Mouse (Mus musculus) neural tube, embryonic 13.5 days (tissue): ENCODE results near the gene H6pd. TPM values are rescaled to one million over a fixed set of nuclear protein-coding genes. Genes with fewer than 3 reads are reported as not detected.

ENCODE experiments used
- ATAC-seq: fragments of 200-750 bp; cut with Nextera tagmentation; 2 replicates; pipeline ENCODE4 v1.8.0; 2017; ENCODE audit warnings: low read depth, mild to moderate bottlenecking, moderate TSS enrichment, moderate library complexity
- H3K27ac ChIP-seq: fragments of 300-500 bp; sonication (generic); replicated peaks from 2 replicates; pipeline ENCODE4 v1.5.1; 2015; ENCODE audit warnings: moderate library complexity, mild to moderate bottlenecking, inconsistent platforms
- H3K27me3 ChIP-seq: fragments of 300-500 bp; sonication (generic); 2 replicates; pipeline ENCODE4 v1.6.1; 2015; ENCODE audit warnings: mild to moderate bottlenecking, inconsistent platforms
- H3K36me3 ChIP-seq: fragments of 300-500 bp; sonication (generic); 2 replicates; pipeline ENCODE4 v1.6.1; 2015; ENCODE audit warnings: mild to moderate bottlenecking, inconsistent platforms
- H3K4me1 ChIP-seq: fragments of 300-500 bp; sonication (generic); replicated peaks from 2 replicates; pipeline ENCODE4 v1.6.1; 2015; ENCODE audit warnings: inconsistent platforms
- H3K4me2 ChIP-seq: fragments of 300-500 bp; sonication (generic); 2 replicates; pipeline ENCODE4 v1.6.1; 2015; ENCODE audit warnings: inconsistent platforms, mild to moderate bottlenecking, moderate library complexity
- H3K4me3 ChIP-seq: fragments of 300-500 bp; sonication (generic); 2 replicates; pipeline ENCODE4 v1.5.1; 2015; ENCODE audit warnings: mild to moderate bottlenecking, inconsistent platforms
- H3K9ac ChIP-seq: fragments of 300-500 bp; sonication (generic); 2 replicates; pipeline ENCODE4 v1.6.1; 2015; ENCODE audit warnings: moderate library complexity, mild to moderate bottlenecking, inconsistent platforms
- H3K9me3 ChIP-seq: fragments of 300-500 bp; sonication (generic); 2 replicates; pipeline ENCODE4 v1.6.1; 2016; ENCODE audit warnings: inconsistent platforms
- WGBS: fragments of 180-500 bp; shearing (Covaris S2); methylation state at CpG from one replicate; pipeline ENCODE4 v1.1.7; 2015; 5-methylcytosine and 5-hydroxymethylcytosine counted together
- polyA plus RNA-seq: library from polyadenylated mRNA; unstranded; fragments of >200 nt; fragmentation: Nextera tagmentation; extraction: Ambion mirVana; gene quantifications from 2 replicates; pipeline ENCODE4 v1.2.1, GENCODE M21; 2015

Gene H6pd
- polyA plus RNA-seq, 1 experiment from 2014 or later = 3.5 TPM

GRCm38 (mm10) chr4:149945194-149945593, 63.6 kb downstream of the H6pd start:
- peak; percentile 70; the same call in 1 of the 2 replicates for ATAC-seq
- Histone ChIP-seq H3K9ac (no peak overlapping the region), H3K9me3 (no peaks in the 10 kb centered on the region), H3K27ac (0 out of 2 replicates have a peak overlapping the region, but pooled peaks have one; percentile 28), H3K4me3 (no peak overlapping the region), H3K4me1 (peaks cover 72% of the 10 kb centered on the region), H3K4me2 (peak overlapping the region; percentile 11; the same call in 1 of the 2 replicates), H3K36me3 (no peaks in the 10 kb centered on the region), H3K27me3 (no peaks in the 10 kb centered on the region)
- 16% methylated on average over 9 of the region's 9 CpGs for WGBS

- Histone ChIP-seq H3K4me3 (no peak overlapping the region), H3K4me2 (no peak overlapping the region), H3K36me3 (no peaks in the 10 kb centered on the region), H3K9me3 (no peaks in the 10 kb centered on the region), H3K27me3 (no peaks in the 10 kb centered on the region), H3K9ac (no peak overlapping the region), H3K27ac (no peak overlapping the region), H3K4me1 (peaks cover 65% of the 10 kb centered on the region)
- no peak for ATAC-seq
- WGBS = 15% methylated on average over 12 of the region's 12 CpGs
Observed at GRCm38 (mm10) chr4:149944214-149944613, 64.6 kb downstream of the H6pd start.

GRCm38 (mm10) chr4:149942831-149943741, 65.7 kb downstream of the H6pd start:
- Histone ChIP-seq H3K27ac (no peak overlapping the region), H3K4me1 (peaks cover 61% of the 10 kb centered on the region), H3K4me3 (no peak overlapping the region), H3K9ac (0 out of 2 replicates have a peak overlapping the region, but pooled peaks have one; percentile 34), H3K36me3 (no peaks in the 10 kb centered on the region), H3K27me3 (no peaks in the 10 kb centered on the region), H3K9me3 (no peaks in the 10 kb centered on the region), H3K4me2 (no peak overlapping the region)
- ATAC-seq = no peak
- WGBS = 50% methylated on average over 10 of the region's 10 CpGs

- Histone ChIP-seq H3K4me1 (peaks cover 68% of the 10 kb centered on the region), H3K36me3 (no peaks in the 10 kb centered on the region), H3K9me3 (no peaks in the 10 kb centered on the region), H3K27me3 (no peaks in the 10 kb centered on the region), H3K4me3 (no peak overlapping the region), H3K9ac (no peak overlapping the region), H3K4me2 (no peak overlapping the region), H3K27ac (no peak overlapping the region)
- ATAC-seq = no peak
- 81% methylated on average over 18 of the region's 18 CpGs for WGBS
Observed at GRCm38 (mm10) chr4:149941067-149941755, 67.6 kb downstream of the H6pd start.

GRCm38 (mm10) chr4:149938701-149939100, 70.1 kb downstream of the H6pd start:
- ATAC-seq = no peak

GRCm38 (mm10) chr4:149936921-149937320, 71.9 kb downstream of the H6pd start:
- H3K27ac ChIP-seq = no peak overlapping the region; the same call in 1 of the 2 replicates
- H3K9me3 ChIP-seq = no peaks in the 10 kb centered on the region
- H3K36me3 ChIP-seq = no peaks in the 10 kb centered on the region
- H3K4me2 ChIP-seq = no peak overlapping the region
- no peak for ATAC-seq
- no peaks in the 10 kb centered on the region for H3K27me3 ChIP-seq
- WGBS = 44% methylated on average over 5 of the region's 5 CpGs
- no peak overlapping the region for H3K4me3 ChIP-seq
- H3K4me1 ChIP-seq = peaks cover 25% of the 10 kb centered on the region
- no peak overlapping the region for H3K9ac ChIP-seq

More at GRCm38 (mm10) chr4:149938701-149939100, 70.1 kb downstream of the H6pd start:
- H3K4me3 ChIP-seq = no peak overlapping the region
- H3K36me3 ChIP-seq = no peaks in the 10 kb centered on the region
- no peak overlapping the region for H3K27ac ChIP-seq
- no peak overlapping the region for H3K9ac ChIP-seq
- H3K4me2 ChIP-seq = no peak overlapping the region
- H3K9me3 ChIP-seq = no peaks in the 10 kb centered on the region
- no peaks in the 10 kb centered on the region for H3K27me3 ChIP-seq
- 70% methylated on average over 8 of the region's 8 CpGs for WGBS
- H3K4me1 ChIP-seq = peaks cover 42% of the 10 kb centered on the region

GRCm38 (mm10) chr4:149935470-149935869, 73.4 kb downstream of the H6pd start:
- Histone ChIP-seq H3K4me3 (no peak overlapping the region), H3K4me1 (peaks cover 26% of the 10 kb centered on the region), H3K27me3 (no peaks in the 10 kb centered on the region), H3K4me2 (no peak overlapping the region), H3K9me3 (no peaks in the 10 kb centered on the region), H3K9ac (no peak overlapping the region), H3K27ac (no peak overlapping the region), H3K36me3 (no peaks in the 10 kb centered on the region)
- ATAC-seq = no peak
- 87% methylated on average over 6 of the region's 6 CpGs for WGBS

GRCm38 (mm10) chr4:149933519-149934245, 75.1 kb downstream of the H6pd start:
- Histone ChIP-seq H3K9ac (no peak overlapping the region), H3K4me2 (no peak overlapping the region), H3K4me1 (peaks cover 19% of the 10 kb centered on the region), H3K27ac (no peak overlapping the region), H3K4me3 (no peak overlapping the region), H3K9me3 (no peaks in the 10 kb centered on the region), H3K27me3 (no peaks in the 10 kb centered on the region), H3K36me3 (no peaks in the 10 kb centered on the region)
- 91% methylated on average over 16 of the region's 16 CpGs for WGBS
- no peak for ATAC-seq

GRCm38 (mm10) chr4:149933025-149933424, 75.8 kb downstream of the H6pd start:
- no peak overlapping the region for H3K4me2 ChIP-seq
- WGBS = 93% methylated on average over 7 of the region's 7 CpGs
- H3K4me3 ChIP-seq = no peak overlapping the region
- H3K9ac ChIP-seq = no peak overlapping the region
- H3K27ac ChIP-seq = no peak overlapping the region
- H3K9me3 ChIP-seq = no peaks in the 10 kb centered on the region
- no peaks in the 10 kb centered on the region for H3K27me3 ChIP-seq
- no peaks in the 10 kb centered on the region for H3K36me3 ChIP-seq
- peaks cover 18% of the 10 kb centered on the region for H3K4me1 ChIP-seq
- ATAC-seq = no peak

- 86% methylated on average over 9 of the region's 9 CpGs for WGBS
- Histone ChIP-seq H3K4me3 (no peak overlapping the region), H3K27ac (no peak overlapping the region), H3K27me3 (no peaks in the 10 kb centered on the region), H3K9ac (no peak overlapping the region), H3K4me2 (no peak overlapping the region), H3K4me1 (peaks cover 10% of the 10 kb centered on the region), H3K9me3 (no peaks in the 10 kb centered on the region), H3K36me3 (no peaks in the 10 kb centered on the region)
- no peak for ATAC-seq
Observed at GRCm38 (mm10) chr4:149932108-149932815, 76.6 kb downstream of the H6pd start.

GRCm38 (mm10) chr4:149930755-149931154, 78.1 kb downstream of the H6pd start:
- H3K27ac ChIP-seq = no peak overlapping the region
- no peaks in the 10 kb centered on the region for H3K27me3 ChIP-seq
- no peaks in the 10 kb centered on the region for H3K9me3 ChIP-seq
- 0 out of 2 replicates have a peak, but pooled peaks cover 3% of the 10 kb centered on the region for H3K4me1 ChIP-seq
- no peaks in the 10 kb centered on the region for H3K36me3 ChIP-seq
- 61% methylated on average over 3 of the region's 3 CpGs for WGBS
- no peak for ATAC-seq
- no peak overlapping the region for H3K4me3 ChIP-seq
- no peak overlapping the region for H3K9ac ChIP-seq
- H3K4me2 ChIP-seq = no peak overlapping the region
